Mouse (Mus musculus) bone marrow macrophage, adult 2 months (primary cell): ENCODE measurements around the gene Cdhr2. TPM values are rescaled to one million over a fixed set of nuclear protein-coding genes. Genes with fewer than 3 reads are reported as not detected.

Experiments
- H3K27ac ChIP-seq: 2 replicates; pipeline ENCODE4 v1.5.1; 2012; ENCODE audit warnings: low read depth, low read length; ENCODE audit not compliant: insufficient read depth
- H3K4me1 ChIP-seq: 2 replicates; pipeline ENCODE4 v1.6.1; 2012; ENCODE audit warnings: low read length; ENCODE audit not compliant: control insufficient read depth, insufficient read depth
- H3K4me3 ChIP-seq: 2 replicates; pipeline ENCODE4 v1.5.1; 2012; ENCODE audit warnings: mild to moderate bottlenecking, low read length, moderate library complexity; ENCODE audit not compliant: insufficient read depth
- CTCF ChIP-seq: IDR thresholded peaks from 2 replicates; pipeline ENCODE4 v1.5.1; 2012; ENCODE audit warnings: low read depth, mild to moderate bottlenecking, low read length, moderate library complexity
- POLR2A ChIP-seq: IDR thresholded peaks from 2 replicates; pipeline ENCODE4 v1.6.1; 2012; ENCODE audit warnings: mild to moderate bottlenecking, low read depth, low read length, borderline replicate concordance
- polyA plus RNA-seq: library from polyadenylated mRNA; stranded (reverse); fragments of >200 nt; gene quantifications from 2 replicates; pipeline ENCODE4 v1.2.4, GENCODE M21; 2012; ENCODE audit not compliant: missing spikeins, insufficient read depth, insufficient read length

Gene Cdhr2
- polyA plus RNA-seq, 1 experiment = not detected

GRCm38 (mm10) chr13:54716916-54717315 lies 15.7 kb downstream of the Cdhr2 start:
- TF ChIP-seq POLR2A = no peak
- peak; percentile 74 for TF ChIP-seq CTCF
- Histone ChIP-seq H3K4me3 (no peak overlapping the region), H3K27ac (no peak overlapping the region), H3K4me1 (no peaks in the 10 kb centered on the region)

DNA sequence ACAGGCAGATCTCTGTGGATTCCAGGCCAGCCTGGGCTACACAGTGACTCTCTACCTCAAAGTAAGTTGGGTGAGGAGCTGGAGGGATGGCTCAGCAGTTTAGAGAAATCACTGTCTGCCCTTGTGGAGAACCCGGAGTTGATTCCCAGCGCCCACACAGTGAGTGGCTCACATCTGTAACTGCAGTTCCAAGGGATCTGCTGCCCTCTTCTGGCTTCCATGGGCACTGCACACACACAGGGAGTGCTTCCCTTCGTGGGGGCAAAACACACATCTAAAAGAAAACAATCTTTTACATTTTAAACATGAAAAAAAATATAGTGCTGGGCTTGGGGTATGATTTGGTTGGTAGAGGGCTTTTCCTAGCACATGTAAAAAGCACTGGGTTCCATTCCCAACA lies 21.9 kb downstream of the Cdhr2 start:
- no peak overlapping the region for H3K27ac ChIP-seq
- TF ChIP-seq CTCF (no peak), POLR2A (no peak)
- H3K4me3 ChIP-seq = no peak overlapping the region
- no peaks in the 10 kb centered on the region for H3K4me1 ChIP-seq

- TF ChIP-seq CTCF = no peak
- TF ChIP-seq POLR2A = no peak
- Histone ChIP-seq H3K4me1 (no peaks in the 10 kb centered on the region), H3K4me3 (no peak overlapping the region), H3K27ac (no peak overlapping the region)
Observed at GRCm38 (mm10) chr13:54726131-54726530, 24.9 kb downstream of the Cdhr2 start.

- Histone ChIP-seq H3K4me3 (no peak overlapping the region), H3K4me1 (no peaks in the 10 kb centered on the region), H3K27ac (no peak overlapping the region)
- TF ChIP-seq CTCF (no peak), POLR2A (no peak)
Observed at GRCm38 (mm10) chr13:54736931-54737330, 35.7 kb downstream of the Cdhr2 start.

DNA sequence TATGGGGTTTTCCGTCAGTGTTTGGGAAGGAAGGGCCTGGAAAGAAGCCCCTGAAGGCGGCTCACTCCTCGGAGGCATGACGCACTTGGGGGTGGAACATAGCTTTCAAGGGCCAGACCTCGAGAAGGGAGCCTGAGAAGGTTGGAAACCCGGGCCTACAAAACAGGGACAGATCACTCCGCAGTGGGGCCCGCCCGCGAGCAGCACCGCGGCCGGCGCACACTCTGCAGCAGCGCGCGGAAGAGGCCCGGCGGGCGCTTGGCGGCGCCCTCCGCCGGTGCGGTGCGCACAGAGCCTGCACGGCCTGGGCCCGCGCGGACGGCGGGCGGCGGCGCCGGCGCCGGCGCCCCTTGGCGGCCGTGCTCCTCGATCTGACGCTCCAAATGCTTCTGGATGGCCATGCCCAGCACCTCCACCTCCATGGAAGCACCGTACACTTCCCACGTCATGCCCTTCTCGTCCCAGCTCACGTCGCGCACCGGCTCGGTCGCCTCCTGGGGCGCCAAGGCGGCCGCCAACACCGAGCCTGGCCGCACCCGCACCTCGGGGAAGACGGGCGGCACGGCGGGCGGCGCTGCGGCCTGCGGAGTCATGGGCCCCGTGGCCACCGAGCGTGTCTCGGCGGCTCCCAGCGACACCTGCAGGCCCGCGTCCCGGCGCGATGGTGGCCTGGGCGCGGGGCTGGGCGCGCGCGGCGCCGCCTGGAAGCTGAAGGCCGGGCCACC lies 36.4 kb downstream of the Cdhr2 start:
- no peak overlapping the region for H3K27ac ChIP-seq
- H3K4me3 ChIP-seq = no peak overlapping the region
- H3K4me1 ChIP-seq = no peaks in the 10 kb centered on the region
- TF ChIP-seq POLR2A (no peak), CTCF (no peak)

GRCm38 (mm10) chr13:54738213-54738601 lies 36.9 kb downstream of the Cdhr2 start:
- no peak for TF ChIP-seq POLR2A
- no peak for TF ChIP-seq CTCF
- Histone ChIP-seq H3K27ac (no peak overlapping the region), H3K4me1 (no peaks in the 10 kb centered on the region), H3K4me3 (no peak overlapping the region)

DNA sequence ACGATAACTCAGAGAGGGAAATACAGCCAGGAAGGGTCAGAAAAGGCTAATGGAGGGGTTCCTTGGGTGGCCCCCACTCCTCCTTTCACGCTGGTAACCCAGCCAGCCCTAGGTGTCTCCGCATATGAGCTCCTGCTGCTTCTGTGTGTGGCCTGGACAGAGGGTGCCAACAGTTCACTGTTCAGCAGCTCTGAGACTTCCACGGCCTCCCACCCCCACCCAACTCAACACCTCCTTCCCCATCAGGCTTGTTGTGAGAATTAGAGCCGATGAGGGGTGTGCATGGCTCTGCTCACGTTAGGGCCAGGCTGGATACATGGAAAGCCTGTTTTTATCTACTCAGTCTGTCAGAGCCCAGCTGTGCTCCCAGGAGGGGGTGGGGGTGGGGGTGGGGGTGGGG lies 44.8 kb downstream of the Cdhr2 start:
- no peak for TF ChIP-seq POLR2A
- no peak for TF ChIP-seq CTCF
- Histone ChIP-seq H3K27ac (no peak overlapping the region), H3K4me1 (no peaks in the 10 kb centered on the region), H3K4me3 (no peak overlapping the region)

- Histone ChIP-seq H3K4me1 (no peaks in the 10 kb centered on the region), H3K27ac (no peak overlapping the region), H3K4me3 (no peak overlapping the region)
- TF ChIP-seq POLR2A = no peak
- TF ChIP-seq CTCF = no peak
Observed at GRCm38 (mm10) chr13:54746896-54747295, 45.6 kb downstream of the Cdhr2 start.

DNA sequence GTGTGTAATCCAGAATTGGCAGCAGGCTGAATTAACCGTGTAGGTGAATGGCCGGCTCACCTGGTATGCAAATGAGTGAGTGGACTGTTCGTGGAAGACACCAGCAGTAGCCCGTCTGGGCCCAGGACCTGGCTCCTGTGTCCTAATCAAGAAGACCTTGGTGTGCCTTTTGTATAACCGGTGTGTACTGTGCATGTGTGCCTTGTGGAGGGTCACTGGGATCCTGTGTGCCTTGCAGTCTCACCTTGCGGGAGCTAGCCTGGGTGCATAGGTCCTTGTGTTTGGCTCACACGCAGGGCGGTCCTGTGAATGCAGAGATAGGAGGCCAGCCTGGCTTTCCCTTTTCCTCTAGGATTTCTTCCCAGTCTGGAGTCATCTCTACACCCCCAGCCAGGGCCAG lies 46.9 kb downstream of the Cdhr2 start:
- H3K4me3 ChIP-seq = no peak overlapping the region
- H3K4me1 ChIP-seq = no peaks in the 10 kb centered on the region
- H3K27ac ChIP-seq = no peak overlapping the region
- no peak for TF ChIP-seq POLR2A
- TF ChIP-seq CTCF = no peak

- no peak overlapping the region for H3K4me3 ChIP-seq
- no peaks in the 10 kb centered on the region for H3K4me1 ChIP-seq
- no peak overlapping the region for H3K27ac ChIP-seq
- no peak for TF ChIP-seq POLR2A
- TF ChIP-seq CTCF = no peak
Observed at GRCm38 (mm10) chr13:54748721-54749060, 47.4 kb downstream of the Cdhr2 start.
